Mouse (Mus musculus) embryonic facial prominence, embryonic 11.5 days (tissue): ENCODE data around the gene Gfod2. TPM values are rescaled to one million over a fixed set of nuclear protein-coding genes. Genes with fewer than 3 reads are reported as not detected.
A peak's percentile ranks its signal among the peaks of the same experiment; 100 is the strongest.

Experiments
- ATAC-seq: fragments of 200-750 bp; cut with Nextera tagmentation; replicated peaks from 2 replicates; pipeline ENCODE4 v1.8.0; 2017; ENCODE audit warnings: low read depth; ENCODE audit not compliant: insufficient number of reproducible peaks, low FRiP score, low TSS enrichment
- DNase-seq: peaks from one replicate; pipeline ENCODE4 v3.0.0-alpha.2; 2015; ENCODE audit warnings: low spot score
- H3K27ac ChIP-seq: fragments of 300-500 bp; sonication (generic); replicated peaks from 2 replicates; pipeline ENCODE4 v1.5.1; 2014; ENCODE audit warnings: mild to moderate bottlenecking, low read depth, low read length, control low read depth
- H3K27me3 ChIP-seq: fragments of 300-500 bp; sonication (generic); 2 replicates; pipeline ENCODE4 v1.6.1; 2014; ENCODE audit warnings: mild to moderate bottlenecking, low read length, moderate library complexity, mixed read lengths; ENCODE audit not compliant: control insufficient read depth, insufficient read depth
- H3K36me3 ChIP-seq: fragments of 300-500 bp; sonication (generic); replicated peaks from 2 replicates; pipeline ENCODE4 v1.6.1; 2014; ENCODE audit warnings: low read depth, mild to moderate bottlenecking, low read length, moderate library complexity, mixed read lengths; ENCODE audit not compliant: control insufficient read depth, insufficient read depth
- H3K4me1 ChIP-seq: fragments of 300-500 bp; sonication (generic); 2 replicates; pipeline ENCODE4 v1.6.1; 2014; ENCODE audit warnings: low read length, mixed read lengths; ENCODE audit not compliant: control insufficient read depth, insufficient read depth
- H3K4me2 ChIP-seq: fragments of 300-500 bp; sonication (generic); 2 replicates; pipeline ENCODE4 v1.6.1; 2014; ENCODE audit warnings: low read depth, mild to moderate bottlenecking, control low read depth, low read length, moderate library complexity
- H3K4me3 ChIP-seq: fragments of 300-500 bp; sonication (generic); 2 replicates; pipeline ENCODE4 v1.5.1; 2014; ENCODE audit warnings: low read depth, low read length, control low read depth
- H3K9ac ChIP-seq: fragments of 300-500 bp; sonication (generic); replicated peaks from 2 replicates; pipeline ENCODE4 v1.6.1; 2014; ENCODE audit warnings: mild to moderate bottlenecking, control low read depth, low read length
- H3K9me3 ChIP-seq: fragments of 300-500 bp; sonication (generic); replicated peaks from 2 replicates; pipeline ENCODE4 v1.6.1; 2016; ENCODE audit warnings: mild to moderate bottlenecking, low read length, inconsistent platforms, mixed read lengths; ENCODE audit not compliant: control insufficient read depth
- WGBS: fragments of 180-500 bp; shearing (Covaris S2); extraction: QIAGEN DNeasy Blood & Tissue Kit; methylation state at CpG from one replicate; pipeline ENCODE4 v1.1.7; 2014; 5-methylcytosine and 5-hydroxymethylcytosine counted together
- polyA plus RNA-seq: library from polyadenylated mRNA; unstranded; fragments of >200 nt; fragmentation: Nextera tagmentation; extraction: Ambion mirVana; gene quantifications from 2 replicates; pipeline ENCODE4 v1.2.1, GENCODE M21; 2014

Gene Gfod2
- polyA plus RNA-seq, 1 experiment from 2014 or later, result 24.5 TPM

GRCm38 (mm10) chr8:105798408-105798807 is 39.9 kb upstream of the Gfod2 start:
- H3K27me3 ChIP-seq, result no peaks in the 10 kb centered on the region
- no peak overlapping the region for H3K4me2 ChIP-seq
- H3K36me3 ChIP-seq, result no peaks in the 10 kb centered on the region
- no peak for ATAC-seq
- no peaks in the 10 kb centered on the region for H3K4me1 ChIP-seq
- H3K27ac ChIP-seq, result no peak overlapping the region
- H3K9me3 ChIP-seq, result no peaks in the 10 kb centered on the region
- no peak overlapping the region for H3K9ac ChIP-seq
- WGBS, result 89% methylated on average over 5 of the region's 5 CpGs
- DNase-seq, result no peak
- H3K4me3 ChIP-seq, result no peak overlapping the region

- 93% methylated on average over 1 of the region's 1 CpGs for WGBS
- no peaks in the 10 kb centered on the region for H3K4me1 ChIP-seq
- H3K36me3 ChIP-seq, result no peaks in the 10 kb centered on the region
- H3K27ac ChIP-seq, result no peak overlapping the region
- no peak overlapping the region for H3K4me2 ChIP-seq
- H3K9ac ChIP-seq, result no peak overlapping the region
- no peak overlapping the region for H3K4me3 ChIP-seq
- DNase-seq (no peak), ATAC-seq (no peak)
- no peaks in the 10 kb centered on the region for H3K9me3 ChIP-seq
- H3K27me3 ChIP-seq, result no peaks in the 10 kb centered on the region
Observed at GRCm38 (mm10) chr8:105795785-105796184, 37.3 kb upstream of the Gfod2 start.

GRCm38 (mm10) chr8:105794009-105794598 is 35.6 kb upstream of the Gfod2 start:
- H3K4me3 ChIP-seq, result no peak overlapping the region
- 91% methylated on average over 3 of the region's 3 CpGs for WGBS

GRCm38 (mm10) chr8:105793331-105793730 is 34.9 kb upstream of the Gfod2 start:
- Histone ChIP-seq H3K4me1 (no peaks in the 10 kb centered on the region), H3K9ac (no peak overlapping the region), H3K9me3 (no peaks in the 10 kb centered on the region), H3K27me3 (no peaks in the 10 kb centered on the region), H3K36me3 (no peaks in the 10 kb centered on the region), H3K4me2 (no peak overlapping the region), H3K4me3 (no peak overlapping the region), H3K27ac (no peak overlapping the region)
- DNase-seq (no peak), ATAC-seq (no peak)
- WGBS, result 96% methylated on average over 1 of the region's 1 CpGs

More at GRCm38 (mm10) chr8:105794009-105794598, 35.6 kb upstream of the Gfod2 start:
- H3K9me3 ChIP-seq, result no peaks in the 10 kb centered on the region
- H3K9ac ChIP-seq, result no peak overlapping the region
- no peaks in the 10 kb centered on the region for H3K4me1 ChIP-seq
- H3K36me3 ChIP-seq, result no peaks in the 10 kb centered on the region
- ATAC-seq (no peak), DNase-seq (no peak)
- H3K27ac ChIP-seq, result no peak overlapping the region
- H3K4me2 ChIP-seq, result no peak overlapping the region
- H3K27me3 ChIP-seq, result no peaks in the 10 kb centered on the region

GRCm38 (mm10) chr8:105789626-105790025 is 31.2 kb upstream of the Gfod2 start:
- no peak for ATAC-seq
- H3K36me3 ChIP-seq, result no peaks in the 10 kb centered on the region
- no peak overlapping the region for H3K4me2 ChIP-seq
- H3K4me1 ChIP-seq, result no peaks in the 10 kb centered on the region
- no peak for DNase-seq
- no peaks in the 10 kb centered on the region for H3K9me3 ChIP-seq
- no peaks in the 10 kb centered on the region for H3K27me3 ChIP-seq
- no peak overlapping the region for H3K27ac ChIP-seq
- H3K9ac ChIP-seq, result no peak overlapping the region
- no peak overlapping the region for H3K4me3 ChIP-seq

GRCm38 (mm10) chr8:105788927-105789326 is 30.5 kb upstream of the Gfod2 start:
- no peaks in the 10 kb centered on the region for H3K4me1 ChIP-seq
- DNase-seq (no peak), ATAC-seq (no peak)
- H3K4me2 ChIP-seq, result no peak overlapping the region
- H3K27me3 ChIP-seq, result no peaks in the 10 kb centered on the region
- 68% methylated on average over 4 of the region's 4 CpGs for WGBS
- H3K9me3 ChIP-seq, result no peaks in the 10 kb centered on the region
- H3K4me3 ChIP-seq, result no peak overlapping the region
- H3K9ac ChIP-seq, result no peak overlapping the region
- no peak overlapping the region for H3K27ac ChIP-seq
- H3K36me3 ChIP-seq, result no peaks in the 10 kb centered on the region; the same call in 1 of the 2 replicates

GRCm38 (mm10) chr8:105788241-105788640 is 29.8 kb upstream of the Gfod2 start:
- DNase-seq, result peak; percentile 66
- H3K36me3 ChIP-seq, result no peaks in the 10 kb centered on the region; the same call in 1 of the 2 replicates
- WGBS, result 86% methylated on average over 2 of the region's 2 CpGs

GRCm38 (mm10) chr8:105780298-105780697 is 21.8 kb upstream of the Gfod2 start:
- Histone ChIP-seq H3K36me3 (peaks cover 8% of the 10 kb centered on the region), H3K4me1 (no peaks in the 10 kb centered on the region), H3K4me2 (no peak overlapping the region), H3K9me3 (no peaks in the 10 kb centered on the region), H3K9ac (no peak overlapping the region), H3K27me3 (no peaks in the 10 kb centered on the region), H3K27ac (no peak overlapping the region), H3K4me3 (no peak overlapping the region)
- 86% methylated on average over 5 of the region's 5 CpGs for WGBS
- ATAC-seq, result no peak
- no peak for DNase-seq

More at GRCm38 (mm10) chr8:105788241-105788640, 29.8 kb upstream of the Gfod2 start:
- no peak overlapping the region for H3K4me2 ChIP-seq
- H3K9me3 ChIP-seq, result no peaks in the 10 kb centered on the region
- H3K4me3 ChIP-seq, result no peak overlapping the region
- no peak for ATAC-seq
- H3K27me3 ChIP-seq, result no peaks in the 10 kb centered on the region
- H3K27ac ChIP-seq, result no peak overlapping the region
- H3K4me1 ChIP-seq, result no peaks in the 10 kb centered on the region
- no peak overlapping the region for H3K9ac ChIP-seq
